Mouse (Mus musculus) midbrain, embryonic 11.5 days (tissue): ENCODE data around the gene Zfx. TPM values are rescaled to one million over a fixed set of nuclear protein-coding genes. Genes with fewer than 3 reads are reported as not detected.

Experiments
- ATAC-seq: fragments of 200-750 bp; cut with Nextera tagmentation; 2 replicates; pipeline ENCODE4 v1.8.0; 2017; ENCODE audit warnings: moderate TSS enrichment, moderate library complexity; ENCODE audit not compliant: low FRiP score
- DNase-seq: peaks from one replicate; pipeline ENCODE4 v3.0.0; 2015; ENCODE audit warnings: low spot score; ENCODE audit errors: missing footprints
- H3K27ac ChIP-seq: fragments of 300-500 bp; sonication (generic); 2 replicates; pipeline ENCODE4 v1.5.1; 2014; ENCODE audit warnings: low read depth, low read length
- H3K27me3 ChIP-seq: fragments of 300-500 bp; sonication (generic); 2 replicates; pipeline ENCODE4 v1.6.1; 2014; ENCODE audit warnings: mild to moderate bottlenecking, low read length, moderate library complexity, mixed read lengths; ENCODE audit not compliant: control insufficient read depth, insufficient read depth
- H3K36me3 ChIP-seq: fragments of 300-500 bp; sonication (generic); 2 replicates; pipeline ENCODE4 v1.6.1; 2014; ENCODE audit warnings: mild to moderate bottlenecking, low read length, moderate library complexity, mixed read lengths; ENCODE audit not compliant: control insufficient read depth, insufficient read depth
- H3K4me1 ChIP-seq: fragments of 300-500 bp; sonication (generic); 2 replicates; pipeline ENCODE4 v1.6.1; 2014; ENCODE audit warnings: low read length; ENCODE audit not compliant: control insufficient read depth, insufficient read depth
- H3K4me2 ChIP-seq: fragments of 300-500 bp; sonication (generic); 2 replicates; pipeline ENCODE4 v1.6.1; 2014; ENCODE audit warnings: mild to moderate bottlenecking, moderate library complexity
- H3K4me3 ChIP-seq: fragments of 300-500 bp; sonication (generic); 2 replicates; pipeline ENCODE4 v1.5.1; 2014; ENCODE audit warnings: low read depth, low read length
- H3K9ac ChIP-seq: fragments of 300-500 bp; sonication (generic); 2 replicates; pipeline ENCODE4 v1.6.1; 2014; ENCODE audit warnings: low read length
- H3K9me3 ChIP-seq: fragments of 300-500 bp; sonication (generic); 2 replicates; pipeline ENCODE4 v1.6.1; 2016; ENCODE audit warnings: low read length; ENCODE audit not compliant: control insufficient read depth
- WGBS: fragments of 180-500 bp; shearing (Covaris S2); extraction: QIAGEN DNeasy Blood & Tissue Kit; methylation state at CpG from one replicate; pipeline ENCODE4 v1.1.7; 2014; 5-methylcytosine and 5-hydroxymethylcytosine counted together
- polyA plus RNA-seq: library from polyadenylated mRNA; unstranded; fragments of >200 nt; fragmentation: Nextera tagmentation; extraction: Ambion mirVana; gene quantifications from 2 replicates; pipeline ENCODE4 v1.2.1, GENCODE M21; 2014

The Zfx gene
- 28.6 and 31.0 TPM in 2 replicates for polyA plus RNA-seq

DNA sequence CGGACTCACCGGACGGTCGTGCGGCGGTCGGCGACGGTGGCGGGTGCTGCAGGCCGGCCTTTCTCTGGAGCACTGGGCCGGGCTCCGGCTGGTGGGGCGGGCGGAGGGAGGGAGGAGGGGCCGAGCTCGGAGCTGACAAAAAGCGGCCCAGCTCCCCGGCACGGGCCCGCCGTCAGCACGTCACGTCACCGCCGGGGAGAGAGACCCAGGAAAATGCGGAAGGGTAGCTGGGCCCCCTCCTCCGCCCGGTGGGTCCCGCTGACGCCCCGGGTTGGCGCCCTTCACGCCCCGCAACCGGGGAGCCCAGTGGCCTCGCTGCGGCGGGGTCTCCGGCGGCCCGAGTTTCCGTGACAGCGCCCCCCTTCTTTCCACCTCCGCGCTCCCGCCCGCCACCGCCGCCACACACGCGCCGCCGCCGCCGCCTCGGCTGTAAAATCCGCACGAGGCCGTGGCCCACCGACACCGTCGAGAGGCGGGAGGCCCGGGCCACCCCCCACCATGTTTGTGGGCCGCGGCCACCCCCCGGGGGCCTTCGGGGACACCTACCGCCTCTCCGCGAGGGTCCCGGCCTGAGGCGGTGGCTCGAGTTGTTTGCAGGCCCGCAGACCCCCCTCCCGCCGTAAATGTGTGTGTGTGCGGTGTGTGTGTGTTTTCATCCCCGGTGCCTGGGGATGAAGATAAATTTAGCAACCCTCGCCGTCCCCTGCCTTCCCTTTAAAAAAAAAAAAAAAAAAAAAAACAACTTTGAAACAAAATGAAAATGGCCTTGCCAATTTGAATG lies at the start of gene Zfx:
Gene Zfx (minus strand): TSS at position 644 of the 781 bp plus-strand sequence.
- Histone ChIP-seq H3K4me1 (no peaks in the 10 kb centered on the region), H3K27me3 (peaks cover 30% of the 10 kb centered on the region), H3K4me2 (peak within 1 kb of the TSS; percentile 65), H3K36me3 (no peaks in the 10 kb centered on the region), H3K4me3 (peak within 1 kb of the TSS; percentile 57), H3K27ac (peak within 1 kb of the TSS; percentile 99), H3K9me3 (no peaks in the 10 kb centered on the region), H3K9ac (peak within 1 kb of the TSS; percentile 95)
- 12% methylated on average over 55 of the region's 82 CpGs for WGBS
- DNase-seq (peak; percentile 90), ATAC-seq (peak; percentile 82)

DNA sequence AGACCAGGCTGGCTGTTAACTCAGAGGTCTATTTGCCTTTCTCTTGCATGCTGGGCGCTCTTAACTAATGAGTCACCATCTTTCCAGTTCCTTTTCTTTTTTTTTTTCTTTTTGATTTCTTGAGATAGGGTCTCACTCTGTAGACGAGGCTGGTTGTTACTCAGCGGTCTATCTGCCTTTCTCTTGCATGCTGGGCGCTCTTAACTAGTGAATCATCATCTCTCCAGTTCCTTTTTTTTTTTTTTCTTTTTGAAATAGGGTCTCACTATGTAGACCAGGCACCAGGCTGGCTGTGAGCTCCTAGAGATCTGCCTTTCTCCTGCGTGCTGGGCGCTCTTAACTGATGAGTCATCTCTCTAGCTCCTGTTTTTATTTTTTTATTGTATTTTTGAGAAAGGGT lies 45.8 kb upstream of the Zfx start:
- Histone ChIP-seq H3K27me3 (peaks cover 44% of the 10 kb centered on the region), H3K9me3 (no peaks in the 10 kb centered on the region), H3K4me1 (no peaks in the 10 kb centered on the region), H3K4me2 (no peak overlapping the region), H3K36me3 (no peaks in the 10 kb centered on the region), H3K4me3 (no peak overlapping the region), H3K9ac (no peak overlapping the region), H3K27ac (no peak overlapping the region)
- 84% methylated on average over 6 of the region's 6 CpGs for WGBS
- DNase-seq, result no peak
- ATAC-seq, result no peak

DNA sequence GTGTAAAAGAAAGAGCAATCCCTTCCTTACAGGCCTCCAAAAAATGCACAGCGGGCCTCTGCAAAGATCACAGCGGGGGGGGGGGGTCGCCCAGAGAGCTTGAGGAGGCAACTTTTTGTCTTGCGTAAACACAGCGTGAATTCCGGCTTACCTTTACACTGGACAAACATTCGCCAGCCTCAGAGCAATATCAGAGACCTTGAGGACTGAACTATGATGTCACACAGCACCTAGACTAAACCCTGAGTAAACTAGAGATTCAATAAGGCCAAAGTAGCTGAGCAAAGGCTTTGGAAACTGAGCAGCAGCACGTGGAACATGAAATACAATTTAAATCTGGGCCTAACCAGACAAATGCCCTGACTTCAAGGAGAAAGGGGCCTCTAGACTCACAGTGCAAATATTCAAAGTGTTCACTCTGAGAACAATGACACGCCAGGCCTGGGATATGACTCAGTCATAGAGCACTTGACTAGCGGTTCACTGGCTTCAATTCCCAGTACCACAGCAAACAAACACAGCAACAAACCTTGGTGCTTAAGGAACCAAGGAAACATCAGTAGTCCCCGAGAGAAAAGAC lies 28.8 kb upstream of the Zfx start:
- no peak overlapping the region for H3K4me2 ChIP-seq
- H3K27me3 ChIP-seq, result peaks cover 68% of the 10 kb centered on the region
- no peaks in the 10 kb centered on the region for H3K36me3 ChIP-seq
- H3K9ac ChIP-seq, result no peak overlapping the region
- H3K4me3 ChIP-seq, result no peak overlapping the region
- ATAC-seq, result no peak
- 35% methylated on average over 11 of the region's 11 CpGs for WGBS
- H3K4me1 ChIP-seq, result no peaks in the 10 kb centered on the region
- DNase-seq, result no peak
- no peaks in the 10 kb centered on the region for H3K9me3 ChIP-seq
- no peak overlapping the region for H3K27ac ChIP-seq

DNA sequence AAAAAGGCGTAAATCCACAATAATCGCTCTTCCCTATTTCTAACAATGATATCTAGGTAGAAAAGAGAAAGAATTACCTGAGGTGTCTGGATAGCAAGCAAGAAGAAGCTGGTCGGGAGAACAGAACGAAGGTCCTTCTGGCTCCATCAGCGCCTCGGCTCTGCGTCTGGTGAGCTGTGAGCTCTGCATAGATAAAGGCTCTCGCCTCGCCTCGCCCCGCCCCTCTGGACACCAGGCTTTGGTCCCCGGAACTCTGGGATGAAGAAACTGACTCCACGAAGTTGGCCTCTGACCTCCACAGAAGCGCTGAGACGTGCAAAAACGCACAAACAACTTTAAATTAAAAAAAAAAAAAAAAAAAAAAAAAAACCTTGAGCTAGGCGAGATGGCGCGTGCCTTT lies 27.0 kb upstream of the Zfx start:
- H3K27me3 ChIP-seq, result peaks cover 74% of the 10 kb centered on the region
- DNase-seq (no peak), ATAC-seq (no peak)
- WGBS, result 79% methylated on average over 19 of the region's 19 CpGs
- no peak overlapping the region for H3K9ac ChIP-seq
- H3K36me3 ChIP-seq, result no peaks in the 10 kb centered on the region
- H3K4me3 ChIP-seq, result no peak overlapping the region
- H3K9me3 ChIP-seq, result no peaks in the 10 kb centered on the region
- no peak overlapping the region for H3K4me2 ChIP-seq
- H3K4me1 ChIP-seq, result no peaks in the 10 kb centered on the region
- H3K27ac ChIP-seq, result no peak overlapping the region

DNA sequence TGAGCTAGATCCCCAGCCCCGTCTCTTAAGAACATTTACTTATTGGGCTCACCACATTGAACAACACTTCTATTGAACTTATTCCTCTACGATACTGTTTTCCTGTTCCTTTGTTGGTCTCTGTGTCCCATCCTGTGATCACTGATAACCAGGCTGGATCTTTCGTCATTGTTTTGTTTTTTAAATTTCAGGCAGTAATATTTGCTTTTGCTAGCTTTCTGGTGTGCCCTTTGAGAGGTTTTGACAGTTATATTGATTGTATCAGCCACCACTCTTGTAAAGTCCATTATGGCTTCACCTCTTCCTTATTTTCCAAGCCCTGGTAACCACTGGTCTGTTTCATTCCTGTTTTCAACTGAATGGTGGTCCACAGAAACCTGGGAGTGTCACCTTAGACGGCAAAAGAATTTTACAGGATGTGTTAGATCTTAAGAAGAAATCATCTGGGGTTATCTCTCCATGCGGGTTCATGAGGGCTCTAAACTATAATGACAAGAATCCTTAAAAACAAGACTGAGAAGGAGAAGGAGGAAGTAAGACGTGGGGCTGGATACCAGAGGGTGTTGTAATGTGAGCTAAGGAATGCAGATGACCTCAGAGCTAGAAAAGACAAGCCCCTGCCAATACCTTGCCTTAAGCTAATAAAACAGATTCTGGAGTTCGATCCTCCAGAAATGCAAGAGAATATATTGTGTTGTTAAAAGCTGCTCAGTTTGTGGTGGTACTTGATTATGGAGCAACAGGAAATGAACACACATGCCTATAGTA lies 18.7 kb upstream of the Zfx start:
- Histone ChIP-seq H3K27ac (no peak overlapping the region), H3K9me3 (no peaks in the 10 kb centered on the region), H3K27me3 (peaks cover 55% of the 10 kb centered on the region), H3K4me2 (no peak overlapping the region), H3K4me3 (no peak overlapping the region), H3K4me1 (no peaks in the 10 kb centered on the region), H3K9ac (no peak overlapping the region), H3K36me3 (no peaks in the 10 kb centered on the region)
- DNase-seq, result no peak
- WGBS, result 81% methylated on average over 7 of the region's 7 CpGs
- no peak for ATAC-seq

DNA sequence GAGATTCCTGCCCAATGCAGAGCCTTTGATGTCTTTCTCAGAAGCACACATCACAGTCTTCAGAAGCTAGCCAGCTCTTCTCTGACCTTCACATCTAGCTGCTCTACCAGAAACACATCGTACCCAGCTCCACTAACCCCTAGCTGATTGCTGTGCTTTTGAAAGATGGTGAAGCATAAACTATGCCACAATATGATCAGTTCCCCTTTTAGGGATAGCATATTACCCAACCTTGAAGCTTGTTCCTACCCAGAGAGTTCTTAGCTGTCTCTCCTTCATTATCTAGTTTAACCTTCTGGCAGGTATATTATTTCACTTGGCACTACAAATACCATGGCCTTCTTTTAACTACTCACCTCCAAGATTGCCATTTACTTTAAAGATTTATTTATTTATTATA lies 16.6 kb upstream of the Zfx start:
- ATAC-seq (no peak), DNase-seq (no peak)
- Histone ChIP-seq H3K36me3 (no peaks in the 10 kb centered on the region), H3K9ac (no peak overlapping the region), H3K4me2 (no peak overlapping the region), H3K27ac (no peak overlapping the region), H3K27me3 (peaks cover 43% of the 10 kb centered on the region), H3K4me3 (no peak overlapping the region), H3K4me1 (no peaks in the 10 kb centered on the region), H3K9me3 (no peaks in the 10 kb centered on the region)
- WGBS, result 93% methylated on average over 1 of the region's 1 CpGs

DNA sequence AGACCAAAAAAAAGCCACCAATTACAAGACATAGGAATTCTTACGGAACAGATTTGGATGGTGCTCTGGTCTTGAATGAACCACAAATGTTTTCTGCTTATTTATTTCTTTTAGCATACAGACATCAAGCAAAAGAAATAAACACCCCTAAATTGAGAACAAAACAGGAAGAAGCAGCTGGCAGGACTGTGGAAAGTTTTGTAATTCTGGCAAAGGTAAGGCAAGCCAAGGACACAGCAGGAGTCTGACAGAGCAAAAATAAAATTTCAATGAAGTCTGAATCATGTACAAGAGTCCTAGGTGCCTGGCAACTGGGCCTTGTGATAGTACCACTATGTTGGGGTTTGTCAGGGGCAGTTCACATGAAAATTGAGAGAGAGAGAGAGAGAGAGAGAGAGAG lies 14.8 kb upstream of the Zfx start:
- Histone ChIP-seq H3K27me3 (peaks cover 43% of the 10 kb centered on the region), H3K4me1 (no peaks in the 10 kb centered on the region), H3K9ac (no peak overlapping the region), H3K36me3 (no peaks in the 10 kb centered on the region), H3K27ac (no peak overlapping the region), H3K4me2 (no peak overlapping the region), H3K9me3 (no peaks in the 10 kb centered on the region), H3K4me3 (no peak overlapping the region)
- no peak for DNase-seq
- no peak for ATAC-seq
- 85% methylated on average over 1 of the region's 1 CpGs for WGBS

DNA sequence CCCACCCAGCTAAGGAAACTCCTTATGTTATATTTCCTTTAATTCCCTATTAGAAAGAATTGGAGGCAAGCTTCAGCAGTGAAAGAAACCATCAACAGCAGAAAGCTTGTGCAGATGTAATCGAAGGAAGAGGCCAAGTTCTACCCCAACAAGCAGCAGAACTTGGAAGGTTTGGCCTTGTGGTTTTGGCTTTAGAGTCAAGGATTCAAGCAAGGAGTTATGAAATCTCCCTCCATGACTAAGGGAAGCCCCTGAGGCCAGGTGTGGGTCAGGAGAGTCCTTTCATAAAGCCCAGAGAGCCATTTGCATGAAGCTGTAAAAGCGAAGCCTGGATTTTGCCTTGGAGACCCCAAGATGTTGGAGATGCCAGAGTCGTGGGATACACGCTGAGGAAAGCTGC lies 11.6 kb upstream of the Zfx start:
- WGBS, result 68% methylated on average over 4 of the region's 4 CpGs
- H3K9me3 ChIP-seq, result no peaks in the 10 kb centered on the region
- no peak overlapping the region for H3K4me3 ChIP-seq
- no peaks in the 10 kb centered on the region for H3K36me3 ChIP-seq
- H3K9ac ChIP-seq, result no peak overlapping the region
- H3K4me1 ChIP-seq, result no peaks in the 10 kb centered on the region
- H3K27me3 ChIP-seq, result peaks cover 54% of the 10 kb centered on the region
- H3K4me2 ChIP-seq, result no peak overlapping the region
- H3K27ac ChIP-seq, result no peak overlapping the region
- DNase-seq, result no peak
- no peak for ATAC-seq

DNA sequence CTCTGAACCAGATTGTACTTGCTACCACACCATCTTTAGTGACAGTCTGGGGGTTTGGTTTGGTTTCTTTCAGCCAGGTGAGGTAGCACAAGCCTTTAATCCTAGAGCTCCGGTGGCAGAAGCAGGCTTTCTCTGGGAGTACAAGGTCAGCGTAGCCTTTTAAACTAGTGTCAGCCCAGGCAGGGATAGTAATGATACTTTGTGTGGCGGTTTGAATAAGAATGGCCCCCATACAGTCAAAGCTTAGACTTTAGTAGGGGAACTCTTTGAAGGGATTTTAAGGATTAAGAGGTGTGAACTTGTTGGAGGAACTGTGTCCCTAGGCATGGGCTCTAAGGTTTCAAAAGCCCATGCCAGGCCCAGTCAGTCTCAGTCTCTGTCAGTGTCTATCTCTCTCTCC lies 10.0 kb upstream of the Zfx start:
- H3K9ac ChIP-seq, result no peak overlapping the region
- H3K4me1 ChIP-seq, result no peaks in the 10 kb centered on the region
- DNase-seq, result no peak
- 24% methylated on average over 3 of the region's 3 CpGs for WGBS
- ATAC-seq, result no peak
- no peaks in the 10 kb centered on the region for H3K9me3 ChIP-seq
- no peaks in the 10 kb centered on the region for H3K36me3 ChIP-seq
- H3K27ac ChIP-seq, result no peak overlapping the region
- H3K27me3 ChIP-seq, result peaks cover 48% of the 10 kb centered on the region
- H3K4me2 ChIP-seq, result no peak overlapping the region
- no peak overlapping the region for H3K4me3 ChIP-seq
